Mouse (Mus musculus): ENCODE data around the gene Ikzf2. TPM values are rescaled to one million over a fixed set of nuclear protein-coding genes. Genes with fewer than 3 reads are reported as not detected.

Gene Ikzf2
- polyA plus RNA-seq, 1 experiment, result 43.5 TPM

GRCm38 (mm10) chr1:69599074-69599772 is 87.8 kb downstream of the Ikzf2 start:
- no peak for TF ChIP-seq CTCF (IDR thresholded peaks at IDR 0.05; ENCODE audit: insufficient read depth, low read depth, low read length)
- no peak for TF ChIP-seq POLR2A (IDR thresholded peaks at IDR 0.05; ENCODE audit: insufficient read depth, low read depth, low read length)
- Histone ChIP-seq H3K4me3 (ENCODE audit: insufficient read depth, low read depth, low read length) (no peak overlapping the region), H3K27ac (ENCODE audit: insufficient read depth, low read depth, low read length) (no peak overlapping the region), H3K4me1 (ENCODE audit: control insufficient read depth, insufficient read depth, low read length) (no peaks in the 10 kb centered on the region)
- WGBS, result 91% methylated on average over 12 of the region's 12 CpGs

DNA sequence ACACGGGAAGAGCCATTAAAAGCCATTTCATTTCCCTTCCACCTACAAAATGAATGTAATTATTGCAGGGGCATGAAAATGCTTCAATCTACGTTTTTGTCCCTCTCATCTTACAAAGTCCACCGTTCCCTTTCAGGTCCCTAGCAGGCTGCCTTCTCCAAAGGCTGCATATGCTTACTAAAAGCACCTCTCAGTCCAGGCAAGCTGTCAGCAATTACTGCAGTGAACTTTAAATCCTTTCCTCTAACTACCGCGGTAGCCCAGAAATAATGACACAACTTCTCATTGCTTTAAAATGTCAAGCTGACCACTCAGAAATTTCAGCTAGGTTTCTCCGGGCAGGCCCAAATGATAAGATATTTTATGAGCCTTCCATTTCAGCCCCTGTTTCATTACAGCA is 95.2 kb downstream of the Ikzf2 start:
- 29% methylated on average over 6 of the region's 6 CpGs for WGBS

DNA sequence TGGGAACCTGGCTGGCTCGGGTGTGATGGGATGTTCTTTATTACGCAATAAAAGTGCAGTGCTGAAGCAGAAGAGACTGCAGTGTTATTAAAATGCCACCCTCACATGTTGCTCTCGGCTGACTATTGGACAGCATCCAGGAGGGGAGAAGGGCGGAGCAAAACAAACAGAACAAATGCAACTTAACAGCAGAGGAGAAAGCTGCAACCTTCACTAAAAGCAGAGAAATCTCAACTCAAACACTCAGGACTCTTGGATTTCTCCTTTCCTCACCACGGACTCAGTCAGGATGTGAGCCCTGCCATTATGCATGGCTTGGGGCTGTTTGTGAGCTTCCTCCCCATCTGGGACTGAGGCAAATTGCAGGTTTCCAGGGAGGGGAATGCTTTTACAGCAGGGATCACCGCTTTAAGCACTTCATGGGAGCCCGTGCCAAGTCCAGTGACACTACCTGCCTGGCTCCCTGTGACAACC is 95.7 kb downstream of the Ikzf2 start:
- peaks cover 4% of the 10 kb centered on the region for H3K4me1 ChIP-seq (ENCODE audit: control insufficient read depth, insufficient read depth, low read length)
- H3K27ac ChIP-seq (ENCODE audit: insufficient read depth, low read depth, low read length), result no peak overlapping the region
- WGBS, result 13% methylated on average over 7 of the region's 7 CpGs
- no peak for TF ChIP-seq POLR2A (IDR thresholded peaks at IDR 0.05; ENCODE audit: insufficient read depth, low read depth, low read length)
- no peak for TF ChIP-seq CTCF (IDR thresholded peaks at IDR 0.05; ENCODE audit: insufficient read depth, low read depth, low read length)
- H3K4me3 ChIP-seq (ENCODE audit: insufficient read depth, low read depth, low read length), result peak overlapping the region; percentile 27

More for the DNA sequence above, 95.2 kb downstream of the Ikzf2 start:
- no peak overlapping the region for H3K4me3 ChIP-seq (ENCODE audit: insufficient read depth, low read depth, low read length)
- TF ChIP-seq POLR2A (IDR thresholded peaks at IDR 0.05; ENCODE audit: insufficient read depth, low read depth, low read length), result no peak
- no peak for TF ChIP-seq CTCF (IDR thresholded peaks at IDR 0.05; ENCODE audit: insufficient read depth, low read depth, low read length)
- H3K27ac ChIP-seq (ENCODE audit: insufficient read depth, low read depth, low read length), result no peak overlapping the region
- H3K4me1 ChIP-seq (ENCODE audit: control insufficient read depth, insufficient read depth, low read length), result peaks cover 4% of the 10 kb centered on the region

DNA sequence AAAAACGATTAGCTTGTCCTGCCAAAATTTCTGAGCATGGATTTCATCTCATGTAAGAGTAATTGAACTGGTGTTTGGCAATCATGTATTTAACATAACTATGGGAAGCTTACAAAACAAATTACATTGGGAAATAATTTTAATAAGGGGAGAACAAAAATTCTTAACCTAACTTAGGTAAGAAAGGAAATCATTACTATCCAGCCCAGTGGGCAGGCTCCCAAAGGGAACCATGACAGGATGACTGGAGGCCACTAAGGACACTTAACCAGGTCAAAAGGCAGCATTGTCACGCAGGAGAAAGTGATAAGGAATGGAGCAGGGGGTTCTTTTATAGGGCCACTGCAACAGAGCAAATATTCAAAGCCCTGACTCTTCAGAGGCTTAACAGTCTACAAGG is 101.5 kb downstream of the Ikzf2 start:
- 76% methylated on average over 2 of the region's 2 CpGs for WGBS
- H3K27ac ChIP-seq (ENCODE audit: insufficient read depth, low read depth, low read length), result no peak overlapping the region
- H3K4me1 ChIP-seq (ENCODE audit: control insufficient read depth, insufficient read depth, low read length), result no peaks in the 10 kb centered on the region
- H3K4me3 ChIP-seq (ENCODE audit: insufficient read depth, low read depth, low read length), result no peak overlapping the region
- TF ChIP-seq CTCF (IDR thresholded peaks at IDR 0.05; ENCODE audit: insufficient read depth, low read depth, low read length) (no peak), POLR2A (IDR thresholded peaks at IDR 0.05; ENCODE audit: insufficient read depth, low read depth, low read length) (no peak)

DNA sequence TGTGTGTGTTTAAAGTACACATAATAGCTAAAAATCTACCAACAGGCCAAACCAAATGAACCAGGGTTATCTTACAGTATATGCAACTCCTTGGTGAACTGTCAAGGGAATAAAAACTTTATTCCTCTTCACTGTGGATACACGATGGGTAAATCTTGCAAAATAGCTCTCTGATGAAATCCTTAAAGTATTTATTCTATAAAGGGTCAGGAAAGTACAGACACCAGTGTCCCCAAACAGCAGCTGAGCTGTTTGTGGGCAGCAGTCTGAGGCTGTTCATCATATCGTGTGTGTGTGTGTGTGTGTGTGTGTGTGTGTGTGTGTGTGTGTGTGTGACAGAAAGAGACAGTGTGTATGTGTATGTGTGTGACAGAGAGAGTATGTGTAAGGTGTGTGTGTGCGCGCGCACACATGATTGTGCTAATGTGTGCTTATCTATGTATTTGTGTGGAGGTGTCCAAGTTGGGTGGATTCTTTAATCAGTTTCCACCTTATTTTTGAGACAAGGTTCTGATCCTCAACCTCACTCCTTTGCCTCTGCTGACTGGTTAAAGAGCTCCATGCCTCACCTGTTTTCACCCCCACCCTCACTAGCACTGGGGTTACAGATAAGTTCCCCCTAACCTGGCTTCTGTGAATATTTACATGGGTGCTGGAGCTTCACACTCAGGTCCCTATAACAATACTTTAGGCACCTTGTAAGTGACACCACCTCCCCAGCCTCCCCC is 102.9 kb downstream of the Ikzf2 start:
- Histone ChIP-seq H3K4me3 (ENCODE audit: insufficient read depth, low read depth, low read length) (no peak overlapping the region), H3K4me1 (ENCODE audit: control insufficient read depth, insufficient read depth, low read length) (no peaks in the 10 kb centered on the region), H3K27ac (ENCODE audit: insufficient read depth, low read depth, low read length) (no peak overlapping the region)
- TF ChIP-seq POLR2A (IDR thresholded peaks at IDR 0.05; ENCODE audit: insufficient read depth, low read depth, low read length), result no peak
- TF ChIP-seq CTCF (IDR thresholded peaks at IDR 0.05; ENCODE audit: insufficient read depth, low read depth, low read length), result no peak
- WGBS, result 90% methylated on average over 5 of the region's 5 CpGs

- no peak overlapping the region for H3K4me3 ChIP-seq (ENCODE audit: insufficient read depth, low read depth, low read length)
- no peaks in the 10 kb centered on the region for H3K4me1 ChIP-seq (ENCODE audit: control insufficient read depth, insufficient read depth, low read length)
- no peak overlapping the region for H3K27ac ChIP-seq (ENCODE audit: insufficient read depth, low read depth, low read length)
- WGBS, result 95% methylated on average over 4 of the region's 4 CpGs
- TF ChIP-seq POLR2A (IDR thresholded peaks at IDR 0.05; ENCODE audit: insufficient read depth, low read depth, low read length) (no peak), CTCF (IDR thresholded peaks at IDR 0.05; ENCODE audit: insufficient read depth, low read depth, low read length) (no peak)
Measured at GRCm38 (mm10) chr1:69578917-69579316, 108.1 kb downstream of the Ikzf2 start.

- H3K4me3 ChIP-seq (ENCODE audit: insufficient read depth, low read depth, low read length), result no peak overlapping the region
- TF ChIP-seq POLR2A (IDR thresholded peaks at IDR 0.05; ENCODE audit: insufficient read depth, low read depth, low read length) (no peak), CTCF (IDR thresholded peaks at IDR 0.05; ENCODE audit: insufficient read depth, low read depth, low read length) (no peak)
- no peak overlapping the region for H3K27ac ChIP-seq (ENCODE audit: insufficient read depth, low read depth, low read length)
- no peaks in the 10 kb centered on the region for H3K4me1 ChIP-seq (ENCODE audit: control insufficient read depth, insufficient read depth, low read length)
- WGBS, result 87% methylated on average over 5 of the region's 5 CpGs
Measured at GRCm38 (mm10) chr1:69559443-69560090, 127.5 kb downstream of the Ikzf2 start.

DNA sequence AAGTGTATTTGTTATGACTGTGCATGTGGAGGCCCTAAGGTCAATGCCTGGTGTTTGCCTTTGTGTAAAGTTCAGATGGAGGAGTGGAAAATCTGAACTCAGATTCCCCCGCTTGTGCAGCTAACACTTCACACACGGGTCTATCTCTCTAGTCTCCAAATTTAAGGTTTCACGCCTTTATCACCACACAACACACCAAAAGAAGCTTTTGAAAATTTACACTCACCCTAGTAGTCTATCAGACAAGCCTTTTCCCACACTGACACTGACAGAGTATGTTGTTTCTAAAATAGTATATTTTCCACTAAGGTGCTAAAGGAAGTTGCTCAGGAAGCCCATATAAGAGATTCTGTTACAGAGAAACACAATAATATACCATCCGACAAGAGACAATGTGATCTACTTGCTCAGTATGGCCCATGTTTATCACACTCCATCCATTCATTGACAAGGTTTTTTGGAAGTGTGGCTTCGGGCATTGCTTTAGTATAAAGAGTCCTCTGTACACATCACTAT is 131.4 kb downstream of the Ikzf2 start:
- Histone ChIP-seq H3K4me1 (ENCODE audit: control insufficient read depth, insufficient read depth, low read length) (no peaks in the 10 kb centered on the region), H3K4me3 (ENCODE audit: insufficient read depth, low read depth, low read length) (no peak overlapping the region), H3K27ac (ENCODE audit: insufficient read depth, low read depth, low read length) (no peak overlapping the region)
- TF ChIP-seq CTCF (IDR thresholded peaks at IDR 0.05; ENCODE audit: insufficient read depth, low read depth, low read length) (no peak), POLR2A (IDR thresholded peaks at IDR 0.05; ENCODE audit: insufficient read depth, low read depth, low read length) (no peak)
- 88% methylated on average over 5 of the region's 5 CpGs for WGBS

DNA sequence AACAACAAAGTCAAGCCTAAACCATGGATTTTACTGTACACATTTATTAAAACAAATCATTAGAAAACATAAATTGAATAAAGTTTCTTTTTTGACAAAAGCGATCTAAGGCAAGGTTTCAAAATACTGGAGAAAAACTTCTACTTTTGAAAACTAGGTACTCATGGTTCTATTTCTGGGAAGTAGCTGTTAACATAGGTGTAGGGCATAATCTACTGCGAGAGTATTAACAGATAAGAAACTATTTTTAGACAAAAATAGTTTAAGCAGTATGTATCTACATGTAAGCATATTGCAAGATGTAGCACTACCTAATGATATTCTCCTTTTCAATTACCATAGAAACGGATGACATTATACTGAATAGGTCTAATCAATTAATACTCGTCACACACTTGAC is 137.1 kb downstream of the Ikzf2 start:
- H3K4me3 ChIP-seq (ENCODE audit: insufficient read depth, low read depth, low read length), result no peak overlapping the region
- TF ChIP-seq POLR2A (IDR thresholded peaks at IDR 0.05; ENCODE audit: insufficient read depth, low read depth, low read length) (no peak), CTCF (IDR thresholded peaks at IDR 0.05; ENCODE audit: insufficient read depth, low read depth, low read length) (no peak)
- no peaks in the 10 kb centered on the region for H3K4me1 ChIP-seq (ENCODE audit: control insufficient read depth, insufficient read depth, low read length)
- 93% methylated on average over 4 of the region's 4 CpGs for WGBS
- H3K27ac ChIP-seq (ENCODE audit: insufficient read depth, low read depth, low read length), result no peak overlapping the region
